Comparison of ENCODE assay signal across 8 mouse cellular contexts in the genomic region with DNA sequence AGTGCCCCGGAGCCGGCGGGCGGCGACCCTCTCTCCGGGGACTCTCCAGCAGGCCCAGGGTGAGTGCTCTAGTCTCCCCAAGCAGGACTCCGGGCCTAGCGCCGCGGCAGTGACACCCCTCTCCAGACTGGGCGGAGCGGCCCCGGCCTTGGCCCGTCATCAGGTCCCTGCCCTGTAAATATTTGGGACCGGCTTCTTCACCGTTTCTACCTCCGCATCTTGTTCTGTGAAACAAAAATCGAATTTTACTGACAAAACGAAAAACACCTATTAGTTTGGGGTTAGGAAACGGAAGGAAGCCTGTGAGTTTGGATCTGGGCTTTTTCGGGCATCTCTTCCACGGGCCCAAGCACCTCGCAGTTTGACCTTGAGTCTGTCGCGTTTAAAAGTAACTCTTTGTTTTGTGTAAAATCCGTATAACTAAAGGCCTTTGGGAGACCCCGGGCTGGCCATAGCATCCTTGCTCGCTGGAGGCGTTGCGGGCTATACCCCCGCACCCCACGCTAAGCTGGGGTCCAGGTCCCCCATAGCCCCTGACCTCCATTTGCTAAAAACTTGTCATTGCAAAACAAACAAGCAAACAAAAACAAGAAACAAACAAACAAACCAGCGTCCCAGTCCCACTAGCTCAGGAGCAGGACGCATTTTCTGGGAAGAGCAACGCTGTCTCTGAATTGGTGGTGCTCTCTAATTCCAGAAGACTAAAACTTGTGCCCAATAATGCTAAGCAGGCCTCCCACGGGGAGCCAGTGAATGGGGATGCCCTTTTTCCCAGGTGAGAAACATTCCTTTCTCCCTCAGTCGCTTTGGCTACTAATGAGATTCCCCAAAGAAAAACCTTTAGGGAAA. TPM values are rescaled to one million over a fixed set of nuclear protein-coding genes. Genes with fewer than 3 reads are reported as not detected.
DNase-seq lines count a peak whose midpoint lies in the region; ATAC-seq lines count a peak whose summit lies in the region.

No protein-coding gene starts in this region.

- H3K9ac ChIP-seq in embryonic facial prominence, embryonic 13.5 days: peak overlapping the region; percentile 98
- peak overlapping the region; percentile 97 for H3K9ac ChIP-seq in intestine, embryonic 16.5 days (ENCODE audit: low read depth, low read length)
- peak overlapping the region; percentile 95 for H3K9ac ChIP-seq in midbrain, embryonic 14.5 days (replicated peaks; ENCODE audit: low read length)

- H3K27ac ChIP-seq in embryonic facial prominence, embryonic 13.5 days: peak overlapping the region; percentile 77
- H3K27ac ChIP-seq in intestine, embryonic 16.5 days (ENCODE audit: low read length): peak overlapping the region; percentile 77; the same call in 1 of the 2 replicates
- H3K27ac ChIP-seq in midbrain, embryonic 14.5 days (replicated peaks; ENCODE audit: low read depth, low read length): peak overlapping the region; percentile 65

- DNase-seq in adrenal gland, postnatal 14 days: peak; percentile 87
- DNase-seq in adrenal gland, adult 2 months: no peak
- peak; percentile 7 for DNase-seq in retina, embryonic 14.5 days (ENCODE audit: low spot score)
- DNase-seq in retina, postnatal 1 day: no peak
- DNase-seq in midbrain, embryonic 14.5 days: peak; percentile 3
- no peak for DNase-seq in urinary bladder, adult 2 months (ENCODE audit: low spot score)

- H3K4me1 ChIP-seq in embryonic facial prominence, embryonic 13.5 days: peaks cover 9% of the 10 kb centered on the region
- peaks cover 8% of the 10 kb centered on the region for H3K4me1 ChIP-seq in intestine, embryonic 16.5 days (ENCODE audit: control insufficient read depth, insufficient read depth, low read length)
- peaks cover 10% of the 10 kb centered on the region for H3K4me1 ChIP-seq in midbrain, embryonic 14.5 days (ENCODE audit: control insufficient read depth, insufficient read depth, low read length)

- H3K9me3 ChIP-seq in embryonic facial prominence, embryonic 13.5 days: no peaks in the 10 kb centered on the region
- no peaks in the 10 kb centered on the region for H3K9me3 ChIP-seq in intestine, embryonic 16.5 days (ENCODE audit: control insufficient read depth, low read length)
- H3K9me3 ChIP-seq in midbrain, embryonic 14.5 days (ENCODE audit: control insufficient read depth, low read length): no peaks in the 10 kb centered on the region

- WGBS in embryonic facial prominence, embryonic 13.5 days: 1% methylated on average over 37 of the region's 37 CpGs
- 2% methylated on average over 37 of the region's 37 CpGs for WGBS in intestine, embryonic 16.5 days
- under 1% methylated on average over 37 of the region's 37 CpGs for WGBS in midbrain, embryonic 14.5 days

- H3K27me3 ChIP-seq in embryonic facial prominence, embryonic 13.5 days: peaks cover 21% of the 10 kb centered on the region
- no peaks in the 10 kb centered on the region for H3K27me3 ChIP-seq in intestine, embryonic 16.5 days (replicated peaks; ENCODE audit: control insufficient read depth, insufficient read depth, low read length)
- peaks cover 13% of the 10 kb centered on the region for H3K27me3 ChIP-seq in midbrain, embryonic 14.5 days (ENCODE audit: control insufficient read depth, insufficient read depth, low read length)

- peak overlapping the region; percentile 92 for H3K4me3 ChIP-seq in embryonic facial prominence, embryonic 13.5 days
- peak overlapping the region; percentile 95 for H3K4me3 ChIP-seq in intestine, embryonic 16.5 days (ENCODE audit: low read length)
- peak overlapping the region; percentile 78 for H3K4me3 ChIP-seq in midbrain, embryonic 14.5 days (replicated peaks; ENCODE audit: low read depth, low read length)

- H3K4me2 ChIP-seq in embryonic facial prominence, embryonic 13.5 days: peak overlapping the region; percentile 90
- peak overlapping the region; percentile 95 for H3K4me2 ChIP-seq in intestine, embryonic 16.5 days (ENCODE audit: low read depth, low read length)
- H3K4me2 ChIP-seq in midbrain, embryonic 14.5 days (ENCODE audit: low read length): peak overlapping the region; percentile 82

- ATAC-seq in embryonic facial prominence, embryonic 13.5 days (ENCODE audit: insufficient number of reproducible peaks, insufficient read depth, low FRiP score, low TSS enrichment, low read depth): peak; percentile 94
- ATAC-seq in intestine, embryonic 16.5 days: peak; percentile 99
- peak; percentile 95 for ATAC-seq in midbrain, embryonic 14.5 days (ENCODE audit: low FRiP score, low TSS enrichment)

- H3K36me3 ChIP-seq in embryonic facial prominence, embryonic 13.5 days: peaks cover 27% of the 10 kb centered on the region
- H3K36me3 ChIP-seq in intestine, embryonic 16.5 days (ENCODE audit: control insufficient read depth, insufficient read depth, low read length): no peaks in the 10 kb centered on the region
- peaks cover 17% of the 10 kb centered on the region for H3K36me3 ChIP-seq in midbrain, embryonic 14.5 days (ENCODE audit: control insufficient read depth, insufficient read depth, low read length)

RNA-seq across cellular contexts. Expression of a gene that starts 0.6 kb away (rescaled TPM):
- total RNA-seq in adrenal gland, postnatal 14 days (2021): 129 and 138 TPM in 2 replicates
- 100 to 1,000 TPM; 133 to 135 TPM for total RNA-seq in adrenal gland, adult 2 months (2021)
- 242 and 318 TPM in 2 replicates for polyA plus RNA-seq in adrenal gland, adult 2 months (2012; rRNA removed)
- polyA plus RNA-seq in embryonic facial prominence, embryonic 13.5 days (2015; fragmentation: Nextera tagmentation; extraction: Ambion mirVana): 219 and 227 TPM in 2 replicates
- polyA plus RNA-seq in intestine, embryonic 16.5 days (2015; fragmentation: Nextera tagmentation; extraction: Ambion mirVana): 166 and 173 TPM in 2 replicates
- 449 and 463 TPM in 2 replicates for polyA plus RNA-seq in midbrain, embryonic 14.5 days (2014; fragmentation: Nextera tagmentation; extraction: Ambion mirVana)
- 137 and 151 TPM in 2 replicates for polyA plus RNA-seq in urinary bladder, adult 2 months (2012; rRNA removed)

RNA-seq across cellular contexts. Expression of a gene that starts 43.0 kb away (rescaled TPM):
- total RNA-seq in adrenal gland, postnatal 14 days (2021): not detected in 2 replicates
- not detected for total RNA-seq in adrenal gland, adult 2 months (2021)
- not detected in 2 replicates for polyA plus RNA-seq in adrenal gland, adult 2 months (2012; rRNA removed)
- polyA plus RNA-seq in embryonic facial prominence, embryonic 13.5 days (2015; fragmentation: Nextera tagmentation; extraction: Ambion mirVana): 0.14 and 0.78 TPM in 2 replicates
- 201 and 234 TPM in 2 replicates for polyA plus RNA-seq in intestine, embryonic 16.5 days (2015; fragmentation: Nextera tagmentation; extraction: Ambion mirVana)
- 0.38 TPM in 1 of 2 replicates, not detected in the other for polyA plus RNA-seq in midbrain, embryonic 14.5 days (2014; fragmentation: Nextera tagmentation; extraction: Ambion mirVana)
- polyA plus RNA-seq in urinary bladder, adult 2 months (2012; rRNA removed): 0.59 and 0.61 TPM in 2 replicates

RNA-seq across cellular contexts. Expression of a gene that starts 45.8 kb away (rescaled TPM):
- total RNA-seq in adrenal gland, postnatal 14 days (2021): not detected in 2 replicates
- not detected for total RNA-seq in adrenal gland, adult 2 months (2021)
- not detected in 2 replicates for polyA plus RNA-seq in adrenal gland, adult 2 months (2012; rRNA removed)
- not detected in 2 replicates for polyA plus RNA-seq in embryonic facial prominence, embryonic 13.5 days (2015; fragmentation: Nextera tagmentation; extraction: Ambion mirVana)
- not detected in 2 replicates for polyA plus RNA-seq in intestine, embryonic 16.5 days (2015; fragmentation: Nextera tagmentation; extraction: Ambion mirVana)
- polyA plus RNA-seq in midbrain, embryonic 14.5 days (2014; fragmentation: Nextera tagmentation; extraction: Ambion mirVana): not detected in 2 replicates
- not detected in 2 replicates for polyA plus RNA-seq in urinary bladder, adult 2 months (2012; rRNA removed)

Comparison
In these comparisons a context has a peak if more than half of its experiments do, and no peak if none do; other contexts are left out.
1. DNase-seq: peak in adrenal gland, postnatal 14 days (single experiment), retina, embryonic 14.5 days (single experiment) and midbrain, embryonic 14.5 days (single experiment); none in adrenal gland, adult 2 months (single experiment), retina, postnatal 1 day (single experiment) and urinary bladder, adult 2 months (single experiment).
2. RNA of a gene that starts 43.0 kb away (polyA plus RNA-seq): 201 to 234 TPM in intestine, embryonic 16.5 days; 0.59 to 0.61 TPM in urinary bladder, adult 2 months, 0.38 TPM in midbrain, embryonic 14.5 days, 0.14 to 0.78 TPM in embryonic facial prominence, embryonic 13.5 days and not detected in adrenal gland, adult 2 months; every median in the first group is over 100 times any median in the second.
3. Peak in every context shown above with its lines, with median percentiles within 50 percentile points of each other: ATAC-seq, H3K27ac ChIP-seq, H3K4me2 ChIP-seq, H3K4me3 ChIP-seq and H3K9ac ChIP-seq.